ENCODE assay signal across 8 mouse cellular contexts in genomic region chr11:68852932-68853409, GRCm38 (mm10). TPM values are rescaled to one million over a fixed set of nuclear protein-coding genes. Genes with fewer than 3 reads are reported as not detected.
DNase-seq lines count a peak whose midpoint lies in the region; ATAC-seq and TF ChIP-seq lines count a peak whose summit lies in the region.

No protein-coding gene starts in this region.

- peak overlapping the region; percentile 94 for H3K9ac ChIP-seq in embryonic facial prominence, embryonic 15.5 days
- peak overlapping the region; percentile 83 for H3K9ac ChIP-seq in kidney, embryonic 15.5 days

- no peaks in the 10 kb centered on the region for H3K36me3 ChIP-seq in embryonic facial prominence, embryonic 15.5 days
- H3K36me3 ChIP-seq in heart, embryonic 10.5 days = no peaks in the 10 kb centered on the region
- no peaks in the 10 kb centered on the region; the same call in 1 of the 2 replicates for H3K36me3 ChIP-seq in kidney, embryonic 15.5 days

- peak overlapping the region; percentile 89 for H3K4me3 ChIP-seq in bone marrow, adult 2 months (replicated peaks; ENCODE audit: control insufficient read depth, low read depth, low read length)
- peak overlapping the region; percentile 99 for H3K4me3 ChIP-seq in embryonic facial prominence, embryonic 15.5 days (replicated peaks)
- H3K4me3 ChIP-seq in heart, embryonic 10.5 days = peak overlapping the region; percentile 99
- H3K4me3 ChIP-seq in kidney, embryonic 15.5 days (replicated peaks) = peak overlapping the region; percentile 73

- peaks cover 4% of the 10 kb centered on the region; the same call in 1 of the 2 replicates for H3K4me1 ChIP-seq in bone marrow, adult 2 months (ENCODE audit: control insufficient read depth, insufficient read depth, low read length)
- H3K4me1 ChIP-seq in embryonic facial prominence, embryonic 15.5 days = peaks cover 19% of the 10 kb centered on the region
- peaks cover 24% of the 10 kb centered on the region for H3K4me1 ChIP-seq in heart, embryonic 10.5 days
- H3K4me1 ChIP-seq in kidney, embryonic 15.5 days = peaks cover 29% of the 10 kb centered on the region

- H3K9me3 ChIP-seq in embryonic facial prominence, embryonic 15.5 days (replicated peaks) = no peaks in the 10 kb centered on the region
- no peaks in the 10 kb centered on the region for H3K9me3 ChIP-seq in heart, embryonic 10.5 days
- H3K9me3 ChIP-seq in kidney, embryonic 15.5 days (replicated peaks) = no peaks in the 10 kb centered on the region

- H3K27ac ChIP-seq in bone marrow, adult 2 months (ENCODE audit: control insufficient read depth, insufficient read depth, low read depth, low read length, poor library complexity) = peak overlapping the region; percentile 99
- peak overlapping the region; percentile 100 for H3K27ac ChIP-seq in embryonic facial prominence, embryonic 15.5 days (replicated peaks)
- H3K27ac ChIP-seq in heart, embryonic 10.5 days = peak overlapping the region; percentile 97
- H3K27ac ChIP-seq in kidney, embryonic 15.5 days = peak overlapping the region; percentile 98

- no peak for TF ChIP-seq CTCF in bone marrow, adult 2 months (IDR thresholded peaks at IDR 0.05; ENCODE audit: control insufficient read depth, insufficient read depth, low read length)

- peak; percentile 99 for TF ChIP-seq POLR2A in bone marrow, adult 2 months (IDR thresholded peaks at IDR 0.05; ENCODE audit: borderline replicate concordance, control insufficient read depth, low read depth, low read length)

- DNase-seq in 416B (ENCODE audit: low read depth) (peak; percentile 99), liver (peak; percentile 100)
- peak; percentile 100 for DNase-seq in heart, embryonic 10.5 days (ENCODE audit: low spot score)
- DNase-seq in spleen, postnatal 4 days (ENCODE audit: low spot score in 2 of 2) = peak; percentile 100

- no peaks in the 10 kb centered on the region for H3K27me3 ChIP-seq in embryonic facial prominence, embryonic 15.5 days
- H3K27me3 ChIP-seq in heart, embryonic 10.5 days (ENCODE audit: insufficient read depth, poor library complexity, severe bottlenecking) = no peaks in the 10 kb centered on the region
- no peaks in the 10 kb centered on the region for H3K27me3 ChIP-seq in kidney, embryonic 15.5 days

- peak; percentile 100 for ATAC-seq in embryonic facial prominence, embryonic 15.5 days (ENCODE audit: insufficient number of reproducible peaks, low FRiP score, low TSS enrichment, low read depth)
- ATAC-seq in kidney, embryonic 15.5 days (replicated peaks; ENCODE audit: low FRiP score) = peak; percentile 99
- ATAC-seq in monocyte, adult 5-6 weeks (replicated peaks; ENCODE audit: insufficient number of reproducible peaks, low FRiP score, low TSS enrichment, poor library complexity, severe bottlenecking) = peak; percentile 92

- peak overlapping the region; percentile 57 for H3K4me2 ChIP-seq in embryonic facial prominence, embryonic 15.5 days (replicated peaks)
- H3K4me2 ChIP-seq in kidney, embryonic 15.5 days = peak overlapping the region; percentile 74

- WGBS in bone marrow, adult 2 months = under 1% methylated on average over 42 of the region's 42 CpGs
- under 1% methylated on average over 42 of the region's 42 CpGs for WGBS in embryonic facial prominence, embryonic 15.5 days
- WGBS in heart, embryonic 10.5 days = 0% methylated on average over 42 of the region's 42 CpGs
- under 1% methylated on average over 42 of the region's 42 CpGs for WGBS in kidney, embryonic 15.5 days

RNA-seq across cellular contexts. Expression of gene Ndel1, which starts 18.7 kb away (rescaled TPM):
- 21.2 and 25.6 TPM in 2 replicates for polyA plus RNA-seq in bone marrow, adult 2 months (2011; ENCODE audit: insufficient read depth, insufficient read length, low replicate concordance, missing spikeins)
- 110 and 117 TPM in 2 replicates for polyA plus RNA-seq in embryonic facial prominence, embryonic 15.5 days (2015; fragmentation: Nextera tagmentation; extraction: Ambion mirVana)
- 68.7 and 69.2 TPM in 2 replicates for polyA plus RNA-seq in heart, embryonic 10.5 days (2016; fragmentation: Nextera tagmentation; extraction: Ambion mirVana)
- polyA plus RNA-seq in kidney, embryonic 15.5 days (2015; fragmentation: Nextera tagmentation; extraction: Ambion mirVana) = 87.3 and 87.5 TPM in 2 replicates
- total RNA-seq in monocyte, adult 5-6 weeks (2017) = 152 to 252 TPM (median 234 TPM) in 3 replicates

RNA-seq across cellular contexts. Expression of gene Rnf222, which starts 35.4 kb away (rescaled TPM):
- polyA plus RNA-seq in bone marrow, adult 2 months (2011; ENCODE audit: insufficient read depth, insufficient read length, low replicate concordance, missing spikeins) = 1.4 TPM in 1 of 2 replicates, not detected in the other
- polyA plus RNA-seq in embryonic facial prominence, embryonic 15.5 days (2015; fragmentation: Nextera tagmentation; extraction: Ambion mirVana) = 3.4 and 3.5 TPM in 2 replicates
- polyA plus RNA-seq in heart, embryonic 10.5 days (2016; fragmentation: Nextera tagmentation; extraction: Ambion mirVana) = 0.09 and 0.11 TPM in 2 replicates
- 0.18 and 0.27 TPM in 2 replicates for polyA plus RNA-seq in kidney, embryonic 15.5 days (2015; fragmentation: Nextera tagmentation; extraction: Ambion mirVana)
- not detected in 3 replicates for total RNA-seq in monocyte, adult 5-6 weeks (2017)

RNA-seq across cellular contexts. Expression of gene Rpl26, which starts 48.4 kb away (rescaled TPM):
- 2,007 and 3,389 TPM in 2 replicates for polyA plus RNA-seq in bone marrow, adult 2 months (2011; ENCODE audit: insufficient read depth, insufficient read length, low replicate concordance, missing spikeins)
- 985 and 994 TPM in 2 replicates for polyA plus RNA-seq in embryonic facial prominence, embryonic 15.5 days (2015; fragmentation: Nextera tagmentation; extraction: Ambion mirVana)
- polyA plus RNA-seq in heart, embryonic 10.5 days (2016; fragmentation: Nextera tagmentation; extraction: Ambion mirVana) = 711 and 869 TPM in 2 replicates
- polyA plus RNA-seq in kidney, embryonic 15.5 days (2015; fragmentation: Nextera tagmentation; extraction: Ambion mirVana) = 1,042 and 1,119 TPM in 2 replicates
- total RNA-seq in monocyte, adult 5-6 weeks (2017) = 2,881 to 4,104 TPM (median 3,946 TPM) in 3 replicates

Comparison
In these comparisons a context has a peak if more than half of its experiments do, and no peak if none do; other contexts are left out.
1. Peak in every context shown above with its lines: DNase-seq, ATAC-seq, H3K4me3 ChIP-seq and H3K27ac ChIP-seq.